31 mouse cellular contexts compared by ENCODE assay signal in genomic region chr13:120168301-120168700, GRCm38 (mm10). TPM values are rescaled to one million over a fixed set of nuclear protein-coding genes. Genes with fewer than 3 reads are reported as not detected.
DNase-seq lines count a peak whose midpoint lies in the region; ATAC-seq and TF ChIP-seq lines count a peak whose summit lies in the region.
"Not testable (repeated sequence)": the region's sequence is repeated elsewhere in the genome, so short reads cannot be mapped to it uniquely, and the experiment has no call there.
"Had no signal": no experiment of that assay in that cellular context is flagged by ENCODE, and none has a peak within 500 bp of the region (broad histone marks: within the 10 kb centered on the region; RNA-seq: fewer than 3 reads in every experiment).

No protein-coding gene starts in this region.

- DNase-seq in ES-E14 (ENCODE audit: low read depth, low spot score), result peak; percentile 27
- peak; percentile 25 for DNase-seq in adrenal gland, postnatal 10 days
- peak; percentile 19 to 24 for DNase-seq in cerebellum, postnatal 10 days
- DNase-seq in layer of hippocampus, adult 11-12 months (ENCODE audit: low spot score), result peak; percentile 2
- peak; percentile 2 for DNase-seq in thymus, postnatal 25 days

- not testable (repeated sequence) for H3K9ac ChIP-seq in ES-E14 (ENCODE audit: insufficient read depth, low read depth, low read length, poor library complexity, severe bottlenecking); intestine, postnatal 0 days (ENCODE audit: low read depth, low read length)

- not testable (repeated sequence) for ATAC-seq in intestine, postnatal 0 days
- peak; percentile 81 for ATAC-seq in megakaryocyte progenitor cell, adult 5-6 weeks (replicated peaks; ENCODE audit: poor library complexity)

- TF ChIP-seq CTCF in intestine, postnatal 0 days (IDR thresholded peaks at IDR 0.05; ENCODE audit: low read depth), result 0 out of 2 replicates have a peak, but pooled peaks have one; percentile 3

- in situ Hi-C loops in ES-E14 (cut with MboI; ENCODE audit: low sequenced_read_pairs in 2 of 2, unreplicated experiment in 2 of 2), result not testable (repeated sequence)

- H3K36me3 ChIP-seq in ES-E14 (ENCODE audit: control insufficient read depth, insufficient read depth, low read length, poor library complexity, severe bottlenecking); intestine, postnatal 0 days (ENCODE audit: control insufficient read depth, insufficient read depth): not testable (repeated sequence)

- H3K4me1 ChIP-seq in ES-E14 (ENCODE audit: control insufficient read depth in 2 of 2, insufficient read depth in 2 of 2, low read length in 2 of 2, poor library complexity in 1 of 2); intestine, postnatal 0 days (replicated peaks; ENCODE audit: control insufficient read depth, insufficient read depth, low read length): not testable (repeated sequence)

- WGBS in intestine, postnatal 0 days, result 52% methylated on average over 5 of the region's 5 CpGs

- H3K27me3 ChIP-seq in intestine, postnatal 0 days (replicated peaks; ENCODE audit: control insufficient read depth, insufficient read depth, low read length), result not testable (repeated sequence)

- not testable (repeated sequence) for H3K27ac ChIP-seq in ES-E14 (ENCODE audit: insufficient read depth, low read depth, low read length, poor library complexity, severe bottlenecking); intestine, postnatal 0 days (ENCODE audit: low read depth, low read length)

- not testable (repeated sequence) for H3K4me2 ChIP-seq in intestine, postnatal 0 days (replicated peaks; ENCODE audit: low read depth)

- H3K4me3 ChIP-seq in ES-E14 (ENCODE audit: insufficient read depth in 1 of 2, low read depth in 1 of 2, low read length in 2 of 2, poor library complexity in 1 of 2, severe bottlenecking in 1 of 2); intestine, postnatal 0 days (ENCODE audit: low read depth, low read length): not testable (repeated sequence)

- H3K9me3 ChIP-seq in ES-E14 (ENCODE audit: control insufficient read depth, insufficient read depth, low read depth, low read length); intestine, postnatal 0 days (ENCODE audit: control insufficient read depth): not testable (repeated sequence)

RNA-seq across cellular contexts. Expression of gene Gm21818, which starts 3.9 kb away (rescaled TPM):
- total RNA-seq in ES-E14 (2012; rRNA removed), result 26.5 and 26.9 TPM in 2 replicates
- total RNA-seq in adrenal gland, postnatal 10 days (2021), result not detected
- not detected in 2 replicates for polyA plus RNA-seq in intestine, postnatal 0 days (2015; fragmentation: Nextera tagmentation; extraction: Ambion mirVana)
- total RNA-seq in megakaryocyte progenitor cell, adult 5-6 weeks (2015), result not detected in 2 replicates
- not detected in 2 replicates for total RNA-seq in megakaryocyte progenitor cell, adult 5-6 weeks (2017)
- total RNA-seq: gastrocnemius, adult 8-10 months; heart, postnatal 4 days; layer of hippocampus, postnatal 14 days; left cerebral cortex, adult 8-10 months; left cerebral cortex, postnatal 4 days had no signal
- polyA plus RNA-seq: cortical plate, adult 2 months; embryonic facial prominence, embryonic 10.5 days; forebrain, embryonic 15.5 days; gonadal fat pad, adult 2 months; heart, embryonic 10.5 days; heart, embryonic 16.5 days; hindbrain, embryonic 15.5 days; intestine, embryonic 14.5 days; kidney, postnatal 0 days; large intestine, adult 2 months; limb, embryonic 15.5 days; liver, embryonic 15.5 days; lung, embryonic 16.5 days; macrophage; midbrain, embryonic 12.5 days; neural tube, embryonic 15.5 days; stomach, postnatal 0 days; thymus, postnatal 0 days; urinary bladder, adult 2 months had no signal

RNA-seq across cellular contexts. Expression of gene Gm20767, which starts 28.3 kb away (rescaled TPM):
- 46.3 and 59.5 TPM in 2 replicates for total RNA-seq in ES-E14 (2012; rRNA removed)
- total RNA-seq in adrenal gland, postnatal 10 days (2021), result not detected
- polyA plus RNA-seq in intestine, postnatal 0 days (2015; fragmentation: Nextera tagmentation; extraction: Ambion mirVana), result not detected in 2 replicates
- total RNA-seq in megakaryocyte progenitor cell, adult 5-6 weeks (2015), result not detected in 2 replicates
- total RNA-seq in megakaryocyte progenitor cell, adult 5-6 weeks (2017), result not detected in 2 replicates
- total RNA-seq: gastrocnemius, adult 8-10 months; heart, postnatal 4 days; layer of hippocampus, postnatal 14 days; left cerebral cortex, adult 8-10 months; left cerebral cortex, postnatal 4 days had no signal
- polyA plus RNA-seq: cortical plate, adult 2 months; embryonic facial prominence, embryonic 10.5 days; forebrain, embryonic 15.5 days; gonadal fat pad, adult 2 months; heart, embryonic 10.5 days; heart, embryonic 16.5 days; hindbrain, embryonic 15.5 days; intestine, embryonic 14.5 days; kidney, postnatal 0 days; large intestine, adult 2 months; limb, embryonic 15.5 days; liver, embryonic 15.5 days; lung, embryonic 16.5 days; macrophage; midbrain, embryonic 12.5 days; neural tube, embryonic 15.5 days; stomach, postnatal 0 days; thymus, postnatal 0 days; urinary bladder, adult 2 months had no signal

RNA-seq across cellular contexts. Expression of gene Gm21762, which starts 47.4 kb away (rescaled TPM):
- 0.74 TPM in 1 of 2 replicates, not detected in the other for total RNA-seq in ES-E14 (2012; rRNA removed)
- total RNA-seq in adrenal gland, postnatal 10 days (2021), result not detected
- not detected in 2 replicates for polyA plus RNA-seq in intestine, postnatal 0 days (2015; fragmentation: Nextera tagmentation; extraction: Ambion mirVana)
- not detected in 2 replicates for total RNA-seq in megakaryocyte progenitor cell, adult 5-6 weeks (2015)
- not detected in 2 replicates for total RNA-seq in megakaryocyte progenitor cell, adult 5-6 weeks (2017)
- total RNA-seq: gastrocnemius, adult 8-10 months; heart, postnatal 4 days; layer of hippocampus, postnatal 14 days; left cerebral cortex, adult 8-10 months; left cerebral cortex, postnatal 4 days had no signal
- polyA plus RNA-seq: cortical plate, adult 2 months; embryonic facial prominence, embryonic 10.5 days; forebrain, embryonic 15.5 days; gonadal fat pad, adult 2 months; heart, embryonic 10.5 days; heart, embryonic 16.5 days; hindbrain, embryonic 15.5 days; intestine, embryonic 14.5 days; kidney, postnatal 0 days; large intestine, adult 2 months; limb, embryonic 15.5 days; liver, embryonic 15.5 days; lung, embryonic 16.5 days; midbrain, embryonic 12.5 days; neural tube, embryonic 15.5 days; stomach, postnatal 0 days; urinary bladder, adult 2 months had no signal

Comparison
In these comparisons a context has a peak if more than half of its experiments do, and no peak if none do; other contexts are left out.
1. RNA of gene Gm21818, which starts 3.9 kb away (total RNA-seq): 26.5 to 26.9 TPM in ES-E14; not detected in adrenal gland, postnatal 10 days and not detected in megakaryocyte progenitor cell, adult 5-6 weeks; every median in the first group is over 10 times any median in the second.
2. RNA of gene Gm20767, which starts 28.3 kb away (total RNA-seq): 46.3 to 59.5 TPM in ES-E14; not detected in adrenal gland, postnatal 10 days and not detected in megakaryocyte progenitor cell, adult 5-6 weeks; every median in the first group is over 10 times any median in the second.
3. Peak in every context shown above with its lines, with median percentiles within 50 percentile points of each other: DNase-seq.